Mouse (Mus musculus) activated CD4-positive, CD25-positive, alpha-beta regulatory T cell, adult 9 weeks (primary cell): ENCODE measurements around the gene Ccdc130. TPM values are rescaled to one million over a fixed set of nuclear protein-coding genes. Genes with fewer than 3 reads are reported as not detected.

Experiments used
- polyA plus RNA-seq: library from polyadenylated mRNA; unstranded; fragments of 100-300 nt; shearing (Covaris generic); gene quantifications from one replicate; pipeline ENCODE4 v1.2.1, GENCODE M21; 2017

The Ccdc130 gene
- polyA plus RNA-seq: 40.9 TPM

DNA sequence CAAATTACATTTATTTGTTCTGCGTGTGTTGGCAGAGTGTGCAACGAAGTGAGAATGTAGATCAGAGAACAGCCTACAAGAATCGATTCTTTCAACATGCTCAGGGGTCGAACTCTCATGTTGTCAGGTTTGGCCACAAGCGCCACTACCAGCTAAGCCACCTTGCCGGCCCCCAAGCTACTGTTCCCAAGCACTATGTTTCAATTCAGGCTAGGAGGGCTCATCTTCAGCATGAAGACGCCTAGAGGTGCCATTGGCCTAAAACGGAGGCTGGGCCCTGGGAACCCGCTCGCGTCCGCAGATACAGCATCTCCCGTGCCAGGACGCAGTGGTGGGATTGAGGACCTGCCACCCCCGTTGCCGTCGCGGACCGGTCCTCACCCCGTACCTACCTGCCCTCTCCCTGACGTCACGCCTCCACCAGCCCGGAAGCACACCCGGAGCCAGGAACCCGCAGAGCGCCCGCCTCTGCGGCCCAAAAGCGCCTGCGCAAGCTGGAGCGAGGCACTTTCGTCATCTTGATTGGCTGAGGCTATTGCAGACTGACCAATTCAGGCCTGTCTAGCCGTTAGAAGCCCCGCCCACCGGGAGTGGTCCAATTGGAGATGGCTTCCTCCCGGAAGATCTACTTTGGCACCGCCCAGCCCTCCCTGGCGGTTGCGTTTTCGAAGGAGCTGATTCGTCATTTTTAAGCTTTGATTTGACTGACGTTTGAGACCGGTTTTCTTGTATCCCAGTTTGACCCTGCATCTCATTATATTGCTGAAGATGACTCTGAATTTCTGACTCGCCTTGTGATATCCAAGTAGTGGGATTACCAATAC is at the start of gene Ccdc130:
Ccdc130 (minus strand) TSS at position 431 of the 824 bp plus-strand sequence.

GRCm38 (mm10) chr8:84256822-84257610 is 13.2 kb downstream of the Ccdc130 start, which contains the start of gene Mri1:
Gene Mri1, minus strand, starts transcription at chr8:84257326.

DNA sequence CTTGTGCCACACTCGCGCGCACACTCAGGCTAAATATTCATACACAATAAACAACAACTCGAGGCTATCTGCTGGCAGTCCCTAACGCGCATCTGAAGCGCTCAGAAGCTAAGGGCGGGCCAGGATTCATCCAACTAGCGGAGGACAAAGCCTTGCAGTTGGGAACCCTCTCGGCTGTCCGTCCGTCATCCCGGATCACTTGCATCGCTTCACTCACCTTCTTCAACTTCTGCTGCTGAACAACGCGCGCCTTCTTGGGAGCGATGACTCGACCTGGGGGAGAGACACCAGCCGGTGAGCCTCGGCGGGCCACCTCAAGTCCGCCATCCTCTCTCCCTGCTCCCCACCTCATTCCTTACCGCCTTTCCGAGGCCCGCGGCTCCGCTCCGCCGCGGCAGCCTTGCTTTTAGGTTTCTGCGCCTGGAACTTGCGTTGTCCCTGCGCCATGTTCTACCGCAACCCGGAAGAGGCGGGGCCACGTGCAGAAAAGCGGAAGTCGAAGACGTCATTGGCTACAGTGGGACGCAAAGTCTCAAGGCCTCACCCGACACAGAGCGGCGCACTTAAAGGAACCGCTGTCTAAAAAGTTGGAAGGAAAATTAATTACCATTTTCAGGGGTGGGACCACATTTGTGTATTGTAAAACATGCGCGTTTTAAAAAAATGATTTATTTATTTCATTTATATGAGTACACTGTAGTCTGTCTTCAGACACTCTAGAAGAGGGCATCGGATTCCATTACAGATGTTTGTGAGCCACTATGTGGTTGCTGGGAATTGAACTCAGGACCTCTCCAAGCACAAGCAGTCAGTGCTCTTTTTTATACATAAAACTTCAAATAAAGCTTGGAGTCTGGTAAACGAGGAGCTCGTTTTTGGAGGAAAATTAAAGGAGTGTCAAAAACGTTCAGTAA is 20.7 kb downstream of the Ccdc130 start, which contains the start of gene D8Ertd738e:
D8Ertd738e (minus strand) TSS at position 463 of the 914 bp plus-strand sequence.

GRCm38 (mm10) chr8:84236998-84237473 is 33.1 kb downstream of the Ccdc130 start, which contains the start of gene Zswim4:
Gene Zswim4, minus strand, starts transcription at chr8:84237055.

Other genes with a start within 250 kb of the Ccdc130 start
- 3.6 TPM for gene Palm3, start 248.9 kb downstream of the Ccdc130 start, polyA plus RNA-seq
- gene Il27ra, start 227.8 kb downstream of the Ccdc130 start, polyA plus RNA-seq: 383 TPM
- gene Rln3, start 225.4 kb downstream of the Ccdc130 start, polyA plus RNA-seq: 189 TPM
- gene Gm10643, start 205.2 kb downstream of the Ccdc130 start, polyA plus RNA-seq: 1.1 TPM
- gene Rfx1, start 203.5 kb downstream of the Ccdc130 start, polyA plus RNA-seq: 42.2 TPM
- 27.6 TPM for gene Dcaf15, start 165.6 kb downstream of the Ccdc130 start, polyA plus RNA-seq
- gene Podnl1, start 144.4 kb downstream of the Ccdc130 start, polyA plus RNA-seq: 22.3 TPM
- gene Cc2d1a, start 122.4 kb downstream of the Ccdc130 start, polyA plus RNA-seq: 52.1 TPM
- 1.3 TPM for gene 4930432K21Rik, start 122.4 kb downstream of the Ccdc130 start, polyA plus RNA-seq
- gene Nanos3, start 85.2 kb downstream of the Ccdc130 start, polyA plus RNA-seq: not detected
- 4.1 TPM for gene Zswim4, start 33.3 kb downstream of the Ccdc130 start, polyA plus RNA-seq
- gene D8Ertd738e, start 20.7 kb downstream of the Ccdc130 start, polyA plus RNA-seq: 293 TPM
- gene Mri1, start 13.1 kb downstream of the Ccdc130 start, polyA plus RNA-seq: 20.3 TPM
- 6.8 TPM for gene Cacna1a, start 118.1 kb upstream of the Ccdc130 start, polyA plus RNA-seq